Mouse (Mus musculus) heart, postnatal 0 days (tissue): ENCODE results near the gene Ift43.

ENCODE experiments used
- CTCF ChIP-seq: IDR thresholded peaks from 2 replicates; pipeline ENCODE4 v1.5.1; 2016; ENCODE audit warnings: antibody characterized with exemption, control low read depth, low read depth
- EP300 ChIP-seq: IDR thresholded peaks from 2 replicates; pipeline ENCODE4 v1.6.1; 2016; ENCODE audit warnings: antibody characterized with exemption, low read depth

DNA sequence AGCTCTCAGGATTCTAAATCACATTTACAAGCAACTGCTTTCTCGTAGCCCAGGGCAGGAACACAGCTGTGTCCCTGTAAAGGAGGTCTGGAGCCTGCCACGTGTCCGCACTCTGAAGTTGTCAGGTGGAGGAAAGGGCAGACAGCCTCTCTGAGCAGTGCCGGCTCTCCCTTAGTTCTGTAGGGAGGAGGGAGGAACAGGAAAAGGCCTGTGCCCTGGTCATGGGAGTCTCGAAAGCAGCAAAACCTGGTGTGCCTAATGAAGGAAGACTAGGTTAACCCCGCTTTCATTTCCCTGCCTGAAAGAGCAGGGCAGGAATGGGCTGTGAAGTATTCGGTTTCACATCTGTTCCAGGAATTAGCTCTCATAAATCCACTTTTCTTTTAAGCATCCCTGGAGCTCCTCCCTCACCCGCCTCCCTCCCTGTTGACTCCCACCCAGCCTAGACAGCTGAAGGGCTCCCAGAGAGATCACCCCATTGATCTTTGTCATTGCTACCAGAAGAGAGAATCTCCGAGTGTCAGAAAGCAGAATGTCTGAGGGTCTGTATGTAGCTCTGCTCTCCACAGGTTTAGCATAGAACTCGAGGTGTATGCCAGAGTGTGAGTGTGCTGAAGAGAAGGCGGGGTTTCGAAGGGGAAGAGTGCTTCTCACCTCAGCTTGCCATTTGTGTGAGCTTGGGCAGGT is 45.0 kb upstream of the Ift43 start:
- TF ChIP-seq CTCF, result no peak
- TF ChIP-seq EP300, result no peak
